Mouse (Mus musculus) cortical plate, adult 2 months (tissue): ENCODE measurements at regions not wholly inside any gene's neighbourhood (a gene's known extent, or its start where the extent isn't known, plus 50 kb on each side); places are given as distances from the start of the nearest gene placed in this dataset.

Experiments used
- H3K27ac ChIP-seq: fragments of 200-500 bp; 2 replicates; pipeline ENCODE4 v1.5.1; 2012; ENCODE audit warnings: low read length, control low read depth, inconsistent platforms; ENCODE audit not compliant: insufficient read depth
- H3K4me1 ChIP-seq: fragments of 200-500 bp; 2 replicates; pipeline ENCODE4 v1.6.1; 2011; ENCODE audit warnings: low read length; ENCODE audit not compliant: control insufficient read depth, insufficient read depth
- H3K4me3 ChIP-seq: fragments of 200-500 bp; 2 replicates; pipeline ENCODE4 v1.5.1; 2011; ENCODE audit warnings: mild to moderate bottlenecking, low read length, control low read depth; ENCODE audit not compliant: insufficient read depth
- CTCF ChIP-seq: fragments of 200-500 bp; IDR thresholded peaks from 2 replicates; pipeline ENCODE4 v1.5.1; 2011; ENCODE audit warnings: mild to moderate bottlenecking, control low read depth, low read length; ENCODE audit not compliant: insufficient read depth; ENCODE audit errors: extremely low read depth
- POLR2A ChIP-seq: fragments of 200-500 bp; IDR thresholded peaks from 2 replicates; pipeline ENCODE4 v1.6.1; 2011; ENCODE audit warnings: mild to moderate bottlenecking, low read length, control low read depth; ENCODE audit not compliant: insufficient read depth; ENCODE audit errors: extremely low read depth

- Histone ChIP-seq H3K27ac (no peak overlapping the region), H3K4me1 (no peaks in the 10 kb centered on the region), H3K4me3 (no peak overlapping the region)
- TF ChIP-seq CTCF (no peak), POLR2A (no peak)
Measured at GRCm38 (mm10) chr13:115209402-115210192, 107.8 kb upstream of the Itga1 start.

- H3K27ac ChIP-seq = no peak overlapping the region
- TF ChIP-seq POLR2A (no peak), CTCF (no peak)
- no peaks in the 10 kb centered on the region for H3K4me1 ChIP-seq
- no peak overlapping the region for H3K4me3 ChIP-seq
Measured at GRCm38 (mm10) chr13:115206723-115207122, 105.0 kb upstream of the Itga1 start.

DNA sequence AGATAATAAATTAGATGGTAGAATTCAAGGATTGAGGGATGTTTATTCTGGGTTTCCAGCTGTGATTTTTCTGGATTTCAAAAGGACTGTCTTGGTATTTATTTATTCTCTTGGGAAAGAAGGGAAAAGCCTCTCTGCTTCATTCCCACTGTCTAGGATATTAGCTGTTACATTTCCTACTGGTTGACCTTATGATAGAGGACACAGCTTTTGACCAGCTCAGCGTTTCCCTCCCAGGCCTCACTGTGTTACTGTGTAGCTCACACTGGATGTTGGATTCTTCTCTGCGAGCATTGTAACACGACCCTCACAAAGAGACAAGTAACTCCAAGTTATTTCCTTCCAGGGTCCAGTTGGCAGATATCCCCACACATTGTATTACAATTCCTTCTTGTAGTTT, 97.4 kb upstream of the Itga1 start:
- Histone ChIP-seq H3K4me1 (no peaks in the 10 kb centered on the region), H3K4me3 (no peak overlapping the region), H3K27ac (no peak overlapping the region)
- TF ChIP-seq POLR2A (no peak), CTCF (no peak)

DNA sequence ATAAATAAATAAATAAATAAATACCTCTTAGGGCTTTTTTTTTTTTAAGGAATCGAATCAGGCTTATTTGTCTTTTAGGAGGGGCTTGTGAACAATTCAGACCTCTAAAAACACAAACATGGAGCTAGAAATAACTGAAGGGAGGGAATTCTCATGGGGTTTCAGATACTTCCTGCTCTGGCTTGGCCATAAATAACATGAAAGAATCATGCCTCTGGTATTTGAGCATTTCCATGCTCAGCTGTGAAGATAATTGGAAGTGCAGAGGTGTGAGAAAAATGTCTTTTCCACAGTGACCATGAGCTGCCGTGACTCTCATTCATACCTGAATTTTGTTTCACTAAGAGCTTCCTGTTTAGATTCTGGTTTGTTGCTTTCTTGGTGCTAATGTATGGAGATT, 86.3 kb upstream of the Itga1 start:
- Histone ChIP-seq H3K27ac (no peak overlapping the region), H3K4me3 (no peak overlapping the region), H3K4me1 (no peaks in the 10 kb centered on the region)
- TF ChIP-seq POLR2A = no peak
- no peak for TF ChIP-seq CTCF

DNA sequence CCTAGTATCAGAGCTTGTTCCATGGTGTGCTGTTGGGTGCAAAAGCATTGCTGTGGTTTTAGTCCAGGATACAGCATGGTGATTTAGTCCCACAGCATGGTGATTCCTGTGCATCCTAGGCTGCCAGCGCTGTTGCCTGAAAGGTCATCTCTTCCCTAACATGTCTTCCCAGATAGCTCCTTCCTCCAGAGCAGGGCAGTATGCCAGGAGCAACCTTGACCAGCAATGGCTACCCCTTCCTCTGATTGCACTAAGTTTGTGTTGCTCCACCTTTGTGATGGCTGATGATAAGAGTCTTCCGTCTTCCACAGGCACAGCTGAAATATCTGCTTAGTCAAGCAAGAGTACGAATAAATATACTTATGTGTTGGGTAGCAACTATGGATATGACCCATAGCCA, 85.6 kb upstream of the Itga1 start:
- Histone ChIP-seq H3K4me3 (no peak overlapping the region), H3K4me1 (no peaks in the 10 kb centered on the region), H3K27ac (no peak overlapping the region)
- TF ChIP-seq POLR2A (no peak), CTCF (no peak)

DNA sequence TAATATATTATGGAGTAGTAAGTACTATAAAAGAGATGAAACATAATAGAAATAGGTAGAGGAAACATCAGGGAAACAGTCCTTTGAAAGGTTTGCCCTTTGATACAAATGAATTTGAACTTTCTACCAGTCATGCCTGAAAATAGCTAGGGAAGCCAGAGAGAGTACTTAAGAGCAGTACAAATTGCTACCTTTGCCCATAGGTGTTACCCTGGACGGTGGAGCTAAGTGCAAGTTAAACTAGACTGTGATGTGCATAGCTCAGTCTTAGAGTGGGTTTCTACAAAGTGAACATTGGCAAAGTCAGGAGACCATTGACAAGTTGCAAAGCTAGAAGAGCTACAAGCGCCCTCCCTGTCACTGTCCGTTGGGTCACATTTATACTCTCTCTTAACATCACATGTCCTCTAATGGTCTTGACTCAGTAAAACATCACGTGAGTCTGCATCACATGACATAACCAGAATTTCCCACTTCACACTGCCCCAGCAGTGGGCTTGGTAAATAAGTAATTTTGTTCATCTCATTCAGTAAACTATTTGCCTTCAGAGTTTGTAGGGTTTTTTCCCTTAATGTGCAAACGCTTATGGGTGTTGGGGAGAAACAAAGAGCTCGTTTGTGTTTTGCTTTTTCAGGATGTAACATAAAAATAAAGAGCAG, 80.6 kb upstream of the Itga1 start:
- TF ChIP-seq CTCF (no peak), POLR2A (no peak)
- H3K27ac ChIP-seq = no peak overlapping the region
- no peak overlapping the region for H3K4me3 ChIP-seq
- no peaks in the 10 kb centered on the region for H3K4me1 ChIP-seq

DNA sequence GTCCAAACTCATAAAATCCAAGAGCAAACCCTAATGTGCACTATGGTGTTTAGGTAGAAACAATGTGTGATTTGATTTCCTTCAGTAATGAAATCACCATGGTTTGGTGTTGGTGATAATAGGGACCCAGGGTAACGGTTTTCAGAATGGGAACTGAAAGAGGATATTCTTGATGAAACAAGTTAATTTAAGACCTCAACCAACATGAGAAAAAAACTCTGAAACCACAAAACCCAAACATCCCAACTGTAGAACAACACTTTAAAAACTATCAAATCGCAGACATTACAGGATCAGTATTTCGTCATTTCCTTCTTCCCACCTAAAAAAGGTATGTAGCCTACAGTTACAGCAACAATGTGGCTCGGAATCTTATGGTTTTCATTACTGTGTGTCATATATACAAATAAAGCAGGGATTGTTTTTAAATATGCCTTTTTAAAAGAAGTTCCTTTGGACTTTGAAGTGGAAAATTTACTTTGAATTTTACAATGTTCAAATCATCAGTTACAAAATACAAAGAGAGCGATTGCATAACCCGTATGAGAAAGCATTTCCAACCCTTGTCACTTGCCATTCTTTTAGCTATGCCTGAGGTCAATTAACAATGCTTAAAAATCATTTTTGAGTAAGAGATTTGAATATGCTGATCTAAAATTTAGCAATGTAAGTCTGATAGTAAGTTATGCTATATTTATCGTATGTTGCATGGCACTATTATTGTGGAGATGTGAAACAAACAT, 76.6 kb upstream of the Itga1 start:
- TF ChIP-seq CTCF (no peak), POLR2A (no peak)
- Histone ChIP-seq H3K4me3 (no peak overlapping the region), H3K27ac (no peak overlapping the region), H3K4me1 (no peaks in the 10 kb centered on the region)

GRCm38 (mm10) chr13:115171347-115172062, 69.7 kb upstream of the Itga1 start:
- TF ChIP-seq CTCF (no peak), POLR2A (no peak)
- no peaks in the 10 kb centered on the region for H3K4me1 ChIP-seq
- no peak overlapping the region for H3K4me3 ChIP-seq
- H3K27ac ChIP-seq = no peak overlapping the region

- no peak overlapping the region for H3K4me3 ChIP-seq
- TF ChIP-seq CTCF (no peak), POLR2A (no peak)
- no peak overlapping the region for H3K27ac ChIP-seq
- H3K4me1 ChIP-seq = no peaks in the 10 kb centered on the region
Measured at GRCm38 (mm10) chr13:115165981-115166380, 64.2 kb upstream of the Itga1 start.
